Mouse (Mus musculus): ENCODE results near the gene Ift43. TPM values are rescaled to one million over a fixed set of nuclear protein-coding genes. Genes with fewer than 3 reads are reported as not detected.

The Ift43 gene
- total and polyA plus RNA-seq, 3 experiments: 0.42 to 1.9 TPM; not detected in 1

DNA sequence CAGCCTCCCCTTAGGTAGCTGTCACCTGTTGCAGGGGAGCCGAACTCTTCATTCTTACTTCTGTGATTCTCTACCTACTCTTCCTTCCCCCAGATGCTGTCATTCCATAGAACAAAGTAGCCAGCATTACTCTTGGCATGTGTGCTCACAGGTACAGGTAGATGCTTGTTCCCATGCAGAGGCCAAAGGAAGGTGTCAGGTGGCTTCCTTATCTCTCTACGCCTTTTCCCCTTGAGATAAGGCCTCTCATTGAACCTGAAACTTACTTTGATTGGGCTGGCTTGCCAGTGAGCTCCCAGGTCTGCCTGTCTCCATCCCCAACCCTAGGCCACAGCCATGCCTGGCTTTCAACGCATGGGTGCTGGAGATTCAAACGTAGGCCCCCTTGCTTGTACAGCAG, 11.7 kb downstream of the Ift43 start:
- Histone ChIP-seq H3K27ac (ENCODE audit: control insufficient read depth, low read depth, low read length) (no peak overlapping the region), H3K79me2 (ENCODE audit: control insufficient read depth, insufficient read depth, low read length, poor library complexity) (no peaks in the 10 kb centered on the region), H3K4me3 (ENCODE audit: control insufficient read depth in 1 of 2, insufficient read depth in 1 of 2, low read depth in 2 of 2, low read length in 2 of 2) (no peak overlapping the region), H3K9ac (ENCODE audit: control insufficient read depth, low read depth, low read length, poor library complexity, severe bottlenecking) (no peak overlapping the region), H3K27me3 (ENCODE audit: control insufficient read depth in 1 of 2, insufficient read depth in 2 of 2, low read length in 2 of 2) (no peaks in the 10 kb centered on the region), H3K36me3 (ENCODE audit: control insufficient read depth in 1 of 2, insufficient read depth in 2 of 2, low read length in 2 of 2) (no peaks in the 10 kb centered on the region), H3K9me3 (replicated peaks; ENCODE audit: insufficient read depth, low read length) (no peaks in the 10 kb centered on the region), H3K4me1 (ENCODE audit: control insufficient read depth in 1 of 2, insufficient read depth in 2 of 2, low read length in 2 of 2) (no peaks in the 10 kb centered on the region)
- DNase-seq (ENCODE audit: low read depth, low spot score): no peak
- TF ChIP-seq ZNF384 (IDR thresholded peaks at IDR 0.05; ENCODE audit: low read depth, low read length) (no peak), JUND (IDR thresholded peaks at IDR 0.05; ENCODE audit: low read depth, low read length) (no peak), NELFE (IDR thresholded peaks at IDR 0.05; ENCODE audit: low read depth, low read length) (no peak), RAD21 (IDR thresholded peaks at IDR 0.05; ENCODE audit: low read depth, low read length) (no peak), BHLHE40 (IDR thresholded peaks at IDR 0.05; ENCODE audit: borderline replicate concordance, low read depth, low read length) (no peak), ZMIZ1 (IDR thresholded peaks at IDR 0.05; ENCODE audit: low read depth, low read length) (no peak), HCFC1 (IDR thresholded peaks at IDR 0.05; ENCODE audit: low read depth, low read length) (no peak), SMC3 (IDR thresholded peaks at IDR 0.05; ENCODE audit: low read depth, low read length) (no peak), TCF12 (IDR thresholded peaks at IDR 0.05; ENCODE audit: low read depth, low read length) (no peak), ELF1 (IDR thresholded peaks at IDR 0.05; ENCODE audit: low read depth, low read length) (no peak), POLR2A (IDR thresholded peaks at IDR 0.05; ENCODE audit: control insufficient read depth in 1 of 2, insufficient read depth in 1 of 2, low read depth in 1 of 2, low read length in 2 of 2, poor library complexity in 1 of 2) (no peak)

DNA sequence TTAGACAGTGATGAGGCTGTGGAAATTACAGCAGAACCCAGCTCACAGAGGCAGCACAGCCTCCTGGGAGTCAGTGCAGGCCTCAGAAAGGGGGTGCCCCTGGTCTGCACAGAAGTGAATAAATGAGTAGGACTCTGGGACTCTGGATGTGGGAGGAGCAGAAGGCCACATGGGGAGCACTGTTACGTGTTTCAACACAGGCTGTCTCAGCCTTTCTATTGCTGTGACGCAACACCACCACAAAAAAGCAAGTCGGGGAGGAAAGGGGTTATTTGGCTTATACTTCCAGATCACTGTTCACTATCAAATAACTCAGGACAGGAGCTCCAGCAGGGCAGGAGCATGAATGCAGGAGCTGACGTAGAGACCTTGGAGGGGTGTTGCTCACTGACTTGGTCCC, 13.5 kb downstream of the Ift43 start:
- Histone ChIP-seq H3K4me3 (ENCODE audit: control insufficient read depth in 1 of 2, insufficient read depth in 1 of 2, low read depth in 2 of 2, low read length in 2 of 2) (no peak overlapping the region), H3K9ac (ENCODE audit: control insufficient read depth, low read depth, low read length, poor library complexity, severe bottlenecking) (no peak overlapping the region), H3K4me1 (ENCODE audit: control insufficient read depth in 1 of 2, insufficient read depth in 2 of 2, low read length in 2 of 2) (no peaks in the 10 kb centered on the region), H3K27me3 (ENCODE audit: control insufficient read depth in 1 of 2, insufficient read depth in 2 of 2, low read length in 2 of 2) (no peaks in the 10 kb centered on the region; a peak in 1 of 4 replicates), H3K79me2 (ENCODE audit: control insufficient read depth, insufficient read depth, low read length, poor library complexity) (no peaks in the 10 kb centered on the region), H3K36me3 (ENCODE audit: control insufficient read depth in 1 of 2, insufficient read depth in 2 of 2, low read length in 2 of 2) (no peaks in the 10 kb centered on the region), H3K27ac (ENCODE audit: control insufficient read depth, low read depth, low read length) (no peak overlapping the region), H3K9me3 (replicated peaks; ENCODE audit: insufficient read depth, low read length) (no peaks in the 10 kb centered on the region)
- TF ChIP-seq SIN3A (IDR thresholded peaks at IDR 0.05; ENCODE audit: low read length) (no peak), E2F4 (IDR thresholded peaks at IDR 0.05; ENCODE audit: borderline replicate concordance, low read depth, low read length) (no peak), MYC (IDR thresholded peaks at IDR 0.05; ENCODE audit: low read depth, low read length) (no peak), CHD1 (IDR thresholded peaks at IDR 0.05; ENCODE audit: low read depth, low read length) (no peak), ZNF384 (IDR thresholded peaks at IDR 0.05; ENCODE audit: low read depth, low read length) (no peak), POLR2AphosphoS5 (IDR thresholded peaks at IDR 0.05; ENCODE audit: borderline replicate concordance, low read depth, low read length) (no peak), SMC3 (IDR thresholded peaks at IDR 0.05; ENCODE audit: low read depth, low read length) (no peak), GABPA (IDR thresholded peaks at IDR 0.05; ENCODE audit: low read depth, low read length) (no peak), MXI1 (IDR thresholded peaks at IDR 0.05; ENCODE audit: low read depth, low read length) (no peak), MEF2A (IDR thresholded peaks at IDR 0.05; ENCODE audit: extremely low read depth, insufficient replicate concordance, low read depth, low read length, poor library complexity, severe bottlenecking) (no peak), GATA1 (IDR thresholded peaks at IDR 0.05; ENCODE audit: low read depth, low read length) (no peak), RAD21 (IDR thresholded peaks at IDR 0.05; ENCODE audit: low read depth, low read length) (no peak), POLR2A (IDR thresholded peaks at IDR 0.05; ENCODE audit: control insufficient read depth in 1 of 2, insufficient read depth in 1 of 2, low read depth in 1 of 2, low read length in 2 of 2, poor library complexity in 1 of 2) (no peak), ELF1 (IDR thresholded peaks at IDR 0.05; ENCODE audit: low read depth, low read length) (no peak), TCF12 (IDR thresholded peaks at IDR 0.05; ENCODE audit: low read depth, low read length) (no peak), ZC3H11A (IDR thresholded peaks at IDR 0.05; ENCODE audit: low read depth, low read length) (no peak), ETS1 (IDR thresholded peaks at IDR 0.05; ENCODE audit: low read depth, low read length) (no peak)
- no peak for DNase-seq (ENCODE audit: low read depth, low spot score)

Measured in MEL (cell line).